Mouse (Mus musculus): ENCODE measurements at regions not wholly inside any gene's neighbourhood (a gene's known extent, or its start where the extent isn't known, plus 50 kb on each side); places are given as distances from the start of the nearest gene placed in this dataset.

GRCm38 (mm10) chr1:12466255-12466654 is 1052.3 kb downstream of the A830018L16Rik start:
- ATAC-seq (replicated peaks; ENCODE audit: low FRiP score): no peak
- no peak overlapping the region for H3K4me2 ChIP-seq (ENCODE audit: low read depth, low read length, severe bottlenecking)
- no peaks in the 10 kb centered on the region for H3K27me3 ChIP-seq (ENCODE audit: control insufficient read depth, insufficient read depth, low read length)
- no peaks in the 10 kb centered on the region for H3K4me1 ChIP-seq (replicated peaks; ENCODE audit: control insufficient read depth, insufficient read depth, low read length)
- 93% methylated on average over 2 of the region's 2 CpGs for WGBS
- no peaks in the 10 kb centered on the region for H3K9me3 ChIP-seq (ENCODE audit: control insufficient read depth, low read length)
- no peak overlapping the region for H3K27ac ChIP-seq (ENCODE audit: low read depth, low read length)
- H3K36me3 ChIP-seq (ENCODE audit: control insufficient read depth, insufficient read depth, low read length): no peaks in the 10 kb centered on the region
- no peak for DNase-seq (ENCODE audit: low spot score)
- H3K4me3 ChIP-seq (ENCODE audit: low read depth, low read length): no peak overlapping the region
- H3K9ac ChIP-seq (ENCODE audit: low read length): no peak overlapping the region

DNA sequence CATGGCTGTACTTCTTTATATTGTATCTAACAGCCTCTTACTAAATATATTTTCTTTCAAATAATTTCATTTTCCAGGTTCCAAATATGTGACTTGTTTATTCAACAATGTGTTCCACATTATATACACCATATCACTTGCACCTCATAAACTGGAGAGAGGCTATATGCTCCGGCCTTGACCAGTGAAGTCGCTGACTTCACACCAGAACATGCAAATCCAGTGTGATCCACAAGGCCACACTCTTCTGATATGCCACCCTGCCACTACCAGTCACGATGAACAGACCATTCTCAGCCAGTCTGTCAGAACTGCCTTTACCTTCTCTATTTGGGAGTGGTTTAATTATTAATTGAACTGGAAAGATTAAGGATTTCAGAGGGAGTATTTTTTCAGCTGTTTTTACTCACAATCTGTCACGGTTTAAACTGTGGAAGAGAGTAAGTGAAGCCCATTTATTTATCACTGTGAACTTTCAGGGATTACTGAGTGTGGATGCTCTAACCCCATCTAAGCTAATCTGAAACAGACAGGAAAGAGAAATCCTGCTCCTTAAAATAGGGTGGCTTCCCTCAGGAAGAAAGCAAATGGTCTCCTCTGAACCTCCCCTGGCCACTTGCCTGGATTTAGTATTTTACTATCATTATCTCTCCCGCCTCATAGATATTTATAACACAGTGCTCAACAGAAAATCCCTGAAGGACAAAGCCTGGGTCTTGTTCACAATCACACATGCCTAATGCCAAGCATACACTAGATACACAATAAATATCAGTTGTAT is 1065.3 kb downstream of the A830018L16Rik start:
- Histone ChIP-seq H3K4me2 (ENCODE audit: low read depth, low read length, severe bottlenecking) (no peak overlapping the region), H3K9ac (ENCODE audit: low read length) (no peak overlapping the region), H3K4me1 (replicated peaks; ENCODE audit: control insufficient read depth, insufficient read depth, low read length) (no peaks in the 10 kb centered on the region), H3K4me3 (ENCODE audit: low read depth, low read length) (no peak overlapping the region), H3K9me3 (ENCODE audit: control insufficient read depth, low read length) (no peaks in the 10 kb centered on the region), H3K27me3 (ENCODE audit: control insufficient read depth, insufficient read depth, low read length) (no peaks in the 10 kb centered on the region), H3K36me3 (ENCODE audit: control insufficient read depth, insufficient read depth, low read length) (no peaks in the 10 kb centered on the region), H3K27ac (ENCODE audit: low read depth, low read length) (no peak overlapping the region)
- no peak for DNase-seq (ENCODE audit: low spot score)
- 69% methylated on average over 5 of the region's 5 CpGs for WGBS
- ATAC-seq (replicated peaks; ENCODE audit: low FRiP score): no peak

DNA sequence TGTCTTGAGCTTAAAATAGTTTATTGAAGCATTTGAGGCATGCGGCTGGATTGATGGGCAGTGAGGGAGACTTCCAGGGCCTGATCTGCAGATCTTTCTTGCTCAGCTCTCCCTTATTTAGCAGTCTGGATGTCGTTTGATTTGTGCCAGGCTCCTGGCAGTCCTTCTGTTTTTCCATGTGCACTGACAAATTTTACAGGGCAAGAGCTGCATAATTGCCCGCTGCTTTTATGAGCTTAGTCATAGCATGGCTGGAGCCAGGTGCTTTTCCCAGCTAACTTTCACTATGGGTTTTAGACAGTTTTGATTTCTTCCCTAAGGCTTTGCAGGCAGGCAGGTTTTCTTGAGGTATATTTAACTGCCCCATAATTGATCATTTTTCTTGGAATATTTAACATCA is 1086.5 kb downstream of the A830018L16Rik start:
- no peak for DNase-seq (ENCODE audit: low spot score)
- Histone ChIP-seq H3K4me1 (replicated peaks; ENCODE audit: control insufficient read depth, insufficient read depth, low read length) (no peaks in the 10 kb centered on the region), H3K4me3 (ENCODE audit: low read depth, low read length) (no peak overlapping the region), H3K9ac (ENCODE audit: low read length) (no peak overlapping the region), H3K9me3 (ENCODE audit: control insufficient read depth, low read length) (no peaks in the 10 kb centered on the region), H3K4me2 (ENCODE audit: low read depth, low read length, severe bottlenecking) (no peak overlapping the region), H3K27ac (ENCODE audit: low read depth, low read length) (no peak overlapping the region), H3K27me3 (ENCODE audit: control insufficient read depth, insufficient read depth, low read length) (no peaks in the 10 kb centered on the region), H3K36me3 (ENCODE audit: control insufficient read depth, insufficient read depth, low read length) (no peaks in the 10 kb centered on the region)
- 83% methylated on average over 3 of the region's 3 CpGs for WGBS
- ATAC-seq (replicated peaks; ENCODE audit: low FRiP score): no peak

DNA sequence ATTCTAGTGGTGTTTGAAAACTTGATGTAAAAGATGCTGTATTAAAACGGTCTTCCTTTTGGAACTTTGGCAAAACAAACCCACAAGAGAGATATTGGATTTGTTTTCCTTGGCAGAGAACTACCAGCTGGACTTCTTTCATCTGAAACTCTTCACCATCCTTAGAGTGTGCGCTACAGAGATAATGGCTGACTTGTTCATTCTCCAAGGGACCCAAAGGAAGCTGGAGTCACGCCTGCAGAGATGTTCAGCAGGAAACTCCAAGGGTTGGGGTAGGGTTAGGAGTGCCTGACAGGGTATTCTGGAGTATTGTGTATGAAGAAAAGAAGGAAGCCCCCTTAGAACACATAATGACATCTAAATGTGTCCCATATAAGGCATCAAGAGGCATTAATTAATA is 1094.1 kb downstream of the A830018L16Rik start:
- Histone ChIP-seq H3K9ac (ENCODE audit: low read length) (no peak overlapping the region), H3K27ac (ENCODE audit: low read depth, low read length) (no peak overlapping the region), H3K4me3 (ENCODE audit: low read depth, low read length) (no peak overlapping the region), H3K9me3 (ENCODE audit: control insufficient read depth, low read length) (no peaks in the 10 kb centered on the region), H3K27me3 (ENCODE audit: control insufficient read depth, insufficient read depth, low read length) (no peaks in the 10 kb centered on the region), H3K36me3 (ENCODE audit: control insufficient read depth, insufficient read depth, low read length) (no peaks in the 10 kb centered on the region), H3K4me1 (replicated peaks; ENCODE audit: control insufficient read depth, insufficient read depth, low read length) (no peaks in the 10 kb centered on the region), H3K4me2 (ENCODE audit: low read depth, low read length, severe bottlenecking) (no peak overlapping the region)
- 71% methylated on average over 3 of the region's 3 CpGs for WGBS
- no peak for DNase-seq (ENCODE audit: low spot score)
- ATAC-seq (replicated peaks; ENCODE audit: low FRiP score): no peak

DNA sequence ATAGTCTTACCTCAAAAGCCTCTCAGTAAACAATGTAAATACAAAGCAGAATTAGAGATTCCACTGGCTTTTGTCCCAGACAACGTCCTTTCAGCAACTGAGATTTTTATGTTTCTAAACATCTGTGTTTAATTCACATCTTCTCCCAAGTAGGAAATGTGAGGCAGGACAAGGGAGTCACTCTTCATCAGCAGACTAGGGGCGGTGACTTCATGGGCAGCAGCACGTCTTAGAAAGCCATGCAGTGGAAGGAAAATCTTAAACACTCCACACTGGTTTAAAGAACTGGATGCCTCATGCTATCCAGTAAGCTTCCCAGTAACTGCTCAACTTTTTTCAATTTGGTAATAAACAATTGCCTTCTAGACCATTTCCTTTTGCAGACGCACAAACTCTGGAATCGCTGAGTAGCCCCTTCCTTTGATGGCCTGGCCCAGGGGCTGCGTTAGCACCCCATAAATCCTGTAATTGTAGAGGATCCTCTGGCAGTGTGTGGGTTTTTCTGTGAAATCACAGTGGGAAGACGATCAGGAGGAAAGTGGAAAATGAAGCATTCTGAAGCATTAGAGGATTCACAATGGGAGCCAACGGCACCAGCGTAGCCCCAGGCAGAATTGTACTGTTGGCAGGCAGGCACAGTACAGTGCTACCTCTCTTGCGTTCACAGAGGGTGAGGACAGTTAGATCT is 1096.4 kb downstream of the A830018L16Rik start:
- ATAC-seq (replicated peaks; ENCODE audit: low FRiP score) (no peak), DNase-seq (ENCODE audit: low spot score) (no peak)
- no peaks in the 10 kb centered on the region for H3K4me1 ChIP-seq (replicated peaks; ENCODE audit: control insufficient read depth, insufficient read depth, low read length)
- H3K27me3 ChIP-seq (ENCODE audit: control insufficient read depth, insufficient read depth, low read length): no peaks in the 10 kb centered on the region
- no peaks in the 10 kb centered on the region for H3K36me3 ChIP-seq (ENCODE audit: control insufficient read depth, insufficient read depth, low read length)
- no peak overlapping the region for H3K9ac ChIP-seq (ENCODE audit: low read length)
- H3K4me2 ChIP-seq (ENCODE audit: low read depth, low read length, severe bottlenecking): no peak overlapping the region
- H3K4me3 ChIP-seq (ENCODE audit: low read depth, low read length): no peak overlapping the region
- H3K27ac ChIP-seq (ENCODE audit: low read depth, low read length): no peak overlapping the region
- no peaks in the 10 kb centered on the region for H3K9me3 ChIP-seq (ENCODE audit: control insufficient read depth, low read length)
- 77% methylated on average over 10 of the region's 10 CpGs for WGBS

DNA sequence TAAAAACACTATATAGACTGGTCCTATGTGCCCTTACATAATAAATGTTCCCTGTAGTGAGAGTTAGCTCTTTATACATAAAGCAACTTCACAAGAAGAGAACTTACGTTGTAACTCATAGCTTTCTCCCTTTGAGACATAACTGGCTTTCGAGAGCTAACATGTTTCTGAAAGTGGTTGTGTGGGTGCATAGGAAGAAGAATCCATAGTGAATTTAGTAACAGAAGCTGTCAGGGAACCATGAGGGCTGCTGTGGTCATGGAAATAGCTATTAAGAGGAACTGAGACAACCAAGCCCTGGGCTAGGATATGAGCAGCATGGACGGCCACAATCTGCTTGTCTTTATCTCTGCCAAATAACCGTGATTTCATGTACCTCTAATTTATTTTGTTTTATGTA is 1105.7 kb downstream of the A830018L16Rik start:
- H3K9me3 ChIP-seq (ENCODE audit: control insufficient read depth, low read length): no peaks in the 10 kb centered on the region
- no peak for DNase-seq (ENCODE audit: low spot score)
- H3K4me1 ChIP-seq (replicated peaks; ENCODE audit: control insufficient read depth, insufficient read depth, low read length): no peaks in the 10 kb centered on the region
- H3K4me3 ChIP-seq (ENCODE audit: low read depth, low read length): no peak overlapping the region
- no peak for ATAC-seq (replicated peaks; ENCODE audit: low FRiP score)
- no peaks in the 10 kb centered on the region for H3K27me3 ChIP-seq (ENCODE audit: control insufficient read depth, insufficient read depth, low read length)
- H3K27ac ChIP-seq (ENCODE audit: low read depth, low read length): no peak overlapping the region
- H3K4me2 ChIP-seq (ENCODE audit: low read depth, low read length, severe bottlenecking): no peak overlapping the region
- H3K9ac ChIP-seq (ENCODE audit: low read length): no peak overlapping the region
- no peaks in the 10 kb centered on the region for H3K36me3 ChIP-seq (ENCODE audit: control insufficient read depth, insufficient read depth, low read length)
- WGBS: 90% methylated on average over 4 of the region's 4 CpGs

DNA sequence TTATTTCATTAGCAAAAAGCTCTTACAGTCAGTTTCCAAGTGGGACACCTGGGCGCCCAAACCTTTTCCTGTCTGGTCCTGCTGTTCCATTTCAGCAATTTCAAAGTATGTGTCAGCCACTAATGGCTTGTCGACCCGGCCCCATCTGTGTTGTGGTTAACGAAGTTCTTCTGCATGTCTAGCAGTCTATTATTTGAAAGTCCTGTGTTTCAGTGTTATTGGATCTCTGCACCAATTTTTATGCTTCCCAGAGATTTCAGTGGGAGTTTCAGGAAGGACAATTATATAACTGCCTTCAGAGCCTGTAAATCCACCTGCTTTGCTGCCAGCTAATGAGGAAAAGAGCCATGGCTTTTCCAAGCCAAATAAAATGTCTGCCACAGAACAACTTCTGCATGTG is 1142.0 kb downstream of the A830018L16Rik start:
- no peak for ATAC-seq (replicated peaks; ENCODE audit: low FRiP score)
- no peaks in the 10 kb centered on the region for H3K4me1 ChIP-seq (replicated peaks; ENCODE audit: control insufficient read depth, insufficient read depth, low read length)
- no peaks in the 10 kb centered on the region for H3K36me3 ChIP-seq (ENCODE audit: control insufficient read depth, insufficient read depth, low read length)
- H3K27ac ChIP-seq (ENCODE audit: low read depth, low read length): no peak overlapping the region
- H3K4me2 ChIP-seq (ENCODE audit: low read depth, low read length, severe bottlenecking): no peak overlapping the region
- DNase-seq (ENCODE audit: low spot score): no peak
- H3K4me3 ChIP-seq (ENCODE audit: low read depth, low read length): no peak overlapping the region
- 78% methylated on average over 4 of the region's 4 CpGs for WGBS
- no peak overlapping the region for H3K9ac ChIP-seq (ENCODE audit: low read length)
- no peaks in the 10 kb centered on the region for H3K9me3 ChIP-seq (ENCODE audit: control insufficient read depth, low read length)
- no peaks in the 10 kb centered on the region for H3K27me3 ChIP-seq (ENCODE audit: control insufficient read depth, insufficient read depth, low read length)

DNA sequence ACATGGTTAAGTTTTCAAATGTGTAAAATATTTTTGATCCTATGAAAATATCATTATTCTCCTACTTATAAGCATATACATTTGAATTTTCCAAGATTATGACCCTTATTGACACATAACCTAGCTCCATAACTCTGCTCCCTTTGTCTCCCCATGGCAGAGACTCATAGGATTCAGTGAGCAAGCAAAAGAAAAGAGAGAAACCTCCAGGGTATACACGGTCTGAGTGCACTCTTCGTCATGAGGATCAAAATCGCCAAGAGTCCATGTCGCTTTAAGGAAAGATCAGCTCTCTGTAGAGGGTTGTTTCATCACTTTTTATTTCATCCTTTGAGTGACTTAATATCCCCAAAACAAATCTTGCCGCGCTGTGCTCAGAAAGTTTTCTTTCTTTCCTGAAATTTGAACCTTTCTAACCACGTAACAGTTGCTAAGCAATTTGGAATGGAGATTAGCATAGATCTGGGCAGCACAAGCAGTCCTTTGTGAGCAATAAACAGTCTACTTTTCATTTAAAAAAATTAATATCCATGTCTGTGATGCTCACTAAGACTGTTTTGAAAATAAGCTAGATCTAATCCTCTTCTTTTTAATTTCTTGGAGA is 1158.0 kb downstream of the A830018L16Rik start:
- 43% methylated on average over 7 of the region's 7 CpGs for WGBS
- Histone ChIP-seq H3K4me1 (replicated peaks; ENCODE audit: control insufficient read depth, insufficient read depth, low read length) (no peaks in the 10 kb centered on the region; the same call in 1 of the 2 replicates), H3K36me3 (ENCODE audit: control insufficient read depth, insufficient read depth, low read length) (no peaks in the 10 kb centered on the region), H3K27ac (ENCODE audit: low read depth, low read length) (no peak overlapping the region), H3K27me3 (ENCODE audit: control insufficient read depth, insufficient read depth, low read length) (no peaks in the 10 kb centered on the region), H3K4me3 (ENCODE audit: low read depth, low read length) (no peak overlapping the region), H3K9ac (ENCODE audit: low read length) (no peak overlapping the region), H3K9me3 (ENCODE audit: control insufficient read depth, low read length) (no peaks in the 10 kb centered on the region), H3K4me2 (ENCODE audit: low read depth, low read length, severe bottlenecking) (no peak overlapping the region)
- ATAC-seq (replicated peaks; ENCODE audit: low FRiP score) (no peak), DNase-seq (ENCODE audit: low spot score) (no peak)
